Mouse (Mus musculus) spleen, postnatal 14 days (tissue): ENCODE measurements at regions not wholly inside any gene's neighbourhood (a gene's known extent, or its start where the extent isn't known, plus 50 kb on each side); places are given as distances from the start of the nearest gene placed in this dataset.

Source experiments
- DNase-seq, 2 experiments: peaks; one replicate each; pipeline ENCODE4 v3.0.0; 2021 to 2022; ENCODE audit warnings: low spot score in 2 of 2

DNA sequence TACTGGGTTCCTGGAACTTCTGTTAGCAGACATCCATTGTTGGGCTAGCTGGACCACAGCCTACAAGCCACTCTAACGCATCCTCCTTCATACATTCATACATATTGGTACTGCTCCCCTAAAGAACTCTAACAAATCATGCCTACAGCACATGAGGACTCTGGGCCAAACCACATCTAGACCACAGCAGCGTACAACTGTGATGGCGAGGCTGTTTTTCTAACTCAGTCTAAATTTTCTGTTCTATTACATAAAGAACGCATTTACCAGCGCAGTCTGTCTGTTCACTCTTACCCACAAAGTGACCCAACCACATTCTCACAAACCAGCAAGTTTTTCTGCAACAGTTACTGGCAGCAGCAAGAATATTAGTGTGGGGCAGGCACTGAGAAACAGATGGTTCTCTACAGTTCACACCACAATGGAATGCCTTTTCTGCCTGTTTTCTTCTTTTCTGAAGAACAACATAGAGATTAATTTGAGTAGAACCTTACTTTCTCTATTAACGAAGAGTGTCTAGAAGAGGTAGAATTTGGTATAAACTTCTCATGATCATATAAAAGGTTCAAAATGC lies 648.2 kb upstream of the Cdh11 start:
- DNase-seq: no peak

DNA sequence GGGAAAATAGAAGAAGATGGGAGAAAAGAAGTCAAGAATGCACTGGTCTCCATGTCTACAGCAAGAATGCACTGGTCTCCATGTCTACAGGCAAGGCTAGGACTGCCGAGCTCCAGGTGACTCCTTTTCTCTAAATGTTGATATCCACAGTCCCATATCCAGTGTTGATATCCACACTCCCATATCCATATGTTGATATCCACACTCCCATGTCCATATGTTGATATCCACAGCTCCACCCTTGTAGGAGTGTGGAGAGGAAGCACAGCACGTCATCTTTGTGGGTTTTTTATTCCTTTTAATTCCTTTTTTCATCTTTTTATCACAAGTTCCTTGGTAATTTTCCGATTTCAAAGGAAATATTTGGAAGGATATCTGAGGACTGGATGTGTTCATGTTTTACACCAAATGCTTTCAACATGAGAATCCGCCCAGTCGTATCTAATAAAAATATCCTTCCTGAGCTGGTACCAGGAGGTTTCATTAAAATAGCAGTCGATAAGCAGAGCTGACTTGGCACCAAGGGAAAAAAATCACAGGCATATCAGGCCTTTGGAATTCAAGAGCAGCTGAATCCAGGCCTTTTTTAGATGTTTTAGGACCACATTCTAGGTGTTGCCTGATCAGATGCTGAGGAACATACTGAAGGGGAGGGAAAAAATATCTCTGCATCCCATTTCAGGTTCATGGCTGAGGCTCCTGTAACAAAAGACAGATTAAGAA lies 653.7 kb upstream of the Cdh11 start:
- no peak for DNase-seq

DNA sequence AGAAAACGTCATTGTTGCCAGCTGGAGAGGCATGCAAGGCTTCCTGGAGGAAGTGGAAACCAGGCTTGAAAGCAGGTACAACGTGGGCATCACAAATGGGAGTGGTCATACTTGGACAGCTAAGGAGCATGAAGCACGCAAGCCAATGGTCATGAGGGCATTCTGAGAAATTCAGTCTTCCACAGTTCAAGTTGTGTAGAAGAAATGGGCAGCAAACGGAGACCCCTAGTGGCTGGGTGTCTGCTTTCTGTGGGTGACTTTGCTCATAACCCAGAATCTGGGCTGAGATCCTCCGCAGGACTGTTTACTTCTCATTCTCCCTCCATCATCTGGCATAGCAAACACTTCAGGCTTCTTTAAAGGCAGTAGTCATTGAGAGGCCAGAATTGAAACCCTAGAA lies 655.7 kb upstream of the Cdh11 start:
- DNase-seq: no peak

GRCm38 (mm10) chr8:103442420-103443125 lies 657.1 kb upstream of the Cdh11 start:
- DNase-seq: no peak

- no peak for DNase-seq
Measured at GRCm38 (mm10) chr8:103444577-103444976, 656.8 kb upstream of the Cdh5 start.

- DNase-seq: no peak
Measured at GRCm38 (mm10) chr8:103445378-103445777, 656.0 kb upstream of the Cdh5 start.

GRCm38 (mm10) chr8:103447916-103448315 lies 653.5 kb upstream of the Cdh5 start:
- no peak for DNase-seq

DNA sequence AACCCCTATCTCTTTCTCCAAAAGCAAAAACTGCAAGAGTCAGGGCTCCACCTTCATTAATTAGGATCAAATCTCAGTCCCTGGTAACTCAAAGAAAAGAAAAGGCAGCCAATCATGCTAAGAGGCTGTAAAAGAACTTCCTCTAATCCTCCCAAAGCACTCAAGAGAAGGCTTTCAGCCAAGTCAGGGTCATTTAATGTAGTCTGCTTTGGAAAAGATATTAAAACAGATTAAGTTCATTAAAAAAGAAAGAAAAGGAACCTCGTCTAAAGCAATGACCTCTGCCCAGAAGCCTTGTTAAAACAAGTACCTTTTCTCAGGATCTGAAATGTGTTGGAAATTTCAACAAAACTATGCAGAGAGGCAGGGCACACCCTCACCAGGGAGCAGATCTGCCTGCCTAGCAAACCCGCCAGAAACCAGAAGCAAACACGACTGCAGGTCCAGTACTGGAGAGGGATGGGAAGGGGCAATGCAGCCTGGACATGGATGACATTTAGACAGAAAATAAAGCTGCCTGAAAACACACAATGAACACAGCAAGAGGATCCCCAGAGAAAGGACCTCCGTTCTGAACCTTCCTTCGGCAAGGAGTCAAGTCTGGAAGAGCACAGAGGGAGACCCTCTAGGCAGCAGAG lies 649.9 kb upstream of the Cdh5 start:
- DNase-seq: no peak

- no peak for DNase-seq
Measured at GRCm38 (mm10) chr8:103457176-103457575, 644.2 kb upstream of the Cdh5 start.

GRCm38 (mm10) chr8:103463557-103463956 lies 637.9 kb upstream of the Cdh5 start:
- DNase-seq: no peak

DNA sequence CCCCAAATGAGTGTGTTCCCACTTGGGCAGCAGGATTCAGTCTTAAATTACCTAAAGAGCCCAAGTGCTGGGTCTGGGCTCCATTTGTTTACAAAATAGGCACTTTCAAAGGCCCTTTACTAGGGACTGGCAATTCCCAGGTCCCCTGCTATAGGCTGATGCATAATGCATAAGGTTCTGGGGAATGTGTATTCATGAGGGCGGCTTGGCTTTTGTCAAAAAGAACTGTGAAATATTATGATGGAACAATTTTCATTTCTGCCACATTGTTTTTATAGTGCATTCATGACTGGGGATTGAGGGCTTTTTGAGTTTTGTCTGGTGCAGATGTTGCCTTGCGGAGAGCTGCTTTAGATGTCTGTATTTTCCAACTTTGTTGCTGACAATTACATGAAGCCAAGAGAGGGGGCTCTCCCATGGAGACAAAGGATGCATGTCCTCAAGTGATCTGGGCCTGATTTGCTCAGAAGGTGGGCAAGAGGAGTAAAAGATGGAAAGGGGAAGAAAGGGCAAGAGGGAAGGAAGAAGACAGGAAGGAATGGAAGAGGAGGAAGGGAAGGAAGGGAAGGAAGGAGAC lies 636.6 kb upstream of the Cdh5 start:
- no peak for DNase-seq

DNA sequence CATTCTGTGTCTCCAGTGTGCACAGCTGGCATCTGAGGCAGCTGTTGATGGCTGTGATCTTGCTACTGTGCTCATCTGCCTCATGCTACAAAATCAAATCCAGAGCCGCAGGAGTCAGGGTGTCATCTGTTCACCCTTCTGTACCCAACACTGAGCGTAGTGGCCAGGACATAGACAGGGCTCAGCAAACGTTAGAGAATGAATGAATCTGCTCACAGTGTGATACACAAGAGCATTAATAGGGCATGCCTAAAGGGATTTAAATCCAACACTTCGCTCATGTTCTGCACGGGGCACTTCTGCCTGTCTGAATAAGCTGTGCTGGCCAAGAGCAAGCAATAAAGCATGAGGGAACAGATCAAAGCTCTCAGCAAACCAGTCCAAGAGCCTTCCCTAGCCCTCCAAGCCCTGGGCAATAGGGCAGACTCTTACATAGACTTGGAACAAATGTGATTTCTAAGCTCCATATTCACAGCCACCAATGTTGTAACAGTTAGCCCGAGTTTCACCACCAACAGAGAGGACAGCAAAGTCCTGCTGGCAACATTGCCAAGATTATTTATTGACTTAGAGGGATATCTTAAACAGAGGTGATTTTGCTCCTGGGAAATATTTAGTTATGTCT lies 633.8 kb upstream of the Cdh5 start:
- no peak for DNase-seq

- no peak for DNase-seq
Measured at GRCm38 (mm10) chr8:103469049-103469448, 632.4 kb upstream of the Cdh5 start.

DNA sequence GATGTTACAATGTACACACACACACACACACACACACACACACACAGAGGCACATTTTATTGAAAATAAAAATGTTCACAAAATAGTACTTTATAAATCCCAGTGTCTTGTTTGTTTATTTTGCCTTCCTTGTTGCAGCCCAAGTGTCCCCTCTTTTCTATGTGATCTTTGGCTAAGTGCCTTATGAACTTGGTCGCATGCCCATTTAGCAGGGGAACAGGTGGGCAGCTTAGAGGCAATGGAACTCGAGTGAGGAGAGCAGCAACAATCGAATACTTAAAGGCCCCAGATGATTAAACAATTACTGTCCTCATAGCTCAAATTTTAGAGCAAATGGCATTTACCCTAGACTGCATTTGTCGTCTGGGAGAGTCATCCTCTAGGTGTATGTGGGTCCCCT lies 631.1 kb upstream of the Cdh5 start:
- no peak for DNase-seq

DNA sequence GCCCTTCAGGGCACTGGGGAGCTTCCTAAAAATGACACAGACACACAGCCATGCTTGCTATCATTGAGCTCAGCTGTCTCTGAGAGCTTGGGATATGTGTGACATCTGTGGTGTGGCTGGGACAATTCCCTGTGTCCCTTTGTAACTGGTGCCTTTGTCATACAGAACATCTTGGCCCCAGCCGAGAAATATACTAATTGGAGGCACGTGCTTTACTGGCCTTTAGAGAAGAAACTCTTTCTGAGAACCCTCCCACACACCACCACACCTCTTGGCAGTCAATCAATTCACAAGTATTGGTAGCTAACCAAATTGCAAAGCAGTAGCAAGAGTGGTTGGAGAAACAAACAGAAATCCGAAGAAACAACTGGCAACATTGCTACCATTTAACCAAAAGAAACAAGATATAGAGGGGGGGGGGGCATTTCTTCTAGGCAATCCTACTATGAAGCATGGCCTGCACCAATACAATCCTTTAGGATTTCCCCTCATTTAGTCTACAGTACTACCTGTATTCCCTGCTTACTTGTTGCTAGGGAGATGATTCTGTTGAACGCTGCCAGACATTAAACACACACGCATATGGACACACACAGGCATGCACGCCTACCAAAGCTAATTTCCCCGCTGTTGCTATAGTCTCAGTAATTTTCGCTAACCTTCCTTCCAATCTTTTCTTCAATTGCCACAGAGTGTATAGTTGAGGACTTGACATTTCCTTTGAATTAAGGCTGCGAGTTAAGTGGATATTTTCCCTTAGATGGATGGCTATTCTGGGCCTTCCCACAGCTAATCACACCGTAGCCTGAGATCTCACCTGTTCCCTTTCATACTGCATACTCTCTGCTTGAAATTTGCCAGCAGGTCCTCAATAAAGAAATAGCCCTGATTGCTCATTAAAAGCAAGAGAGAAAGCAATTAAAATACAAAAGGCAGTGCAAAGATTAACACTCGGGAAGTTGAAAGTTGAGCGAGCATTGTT lies 625.3 kb upstream of the Cdh5 start:
- DNase-seq: no peak

- no peak for DNase-seq
Measured at GRCm38 (mm10) chr8:103482033-103482720, 619.2 kb upstream of the Cdh5 start.

GRCm38 (mm10) chr8:103485441-103485840 lies 616.0 kb upstream of the Cdh5 start:
- no peak for DNase-seq

GRCm38 (mm10) chr8:103489411-103489810 lies 612.0 kb upstream of the Cdh5 start:
- DNase-seq: no peak

DNA sequence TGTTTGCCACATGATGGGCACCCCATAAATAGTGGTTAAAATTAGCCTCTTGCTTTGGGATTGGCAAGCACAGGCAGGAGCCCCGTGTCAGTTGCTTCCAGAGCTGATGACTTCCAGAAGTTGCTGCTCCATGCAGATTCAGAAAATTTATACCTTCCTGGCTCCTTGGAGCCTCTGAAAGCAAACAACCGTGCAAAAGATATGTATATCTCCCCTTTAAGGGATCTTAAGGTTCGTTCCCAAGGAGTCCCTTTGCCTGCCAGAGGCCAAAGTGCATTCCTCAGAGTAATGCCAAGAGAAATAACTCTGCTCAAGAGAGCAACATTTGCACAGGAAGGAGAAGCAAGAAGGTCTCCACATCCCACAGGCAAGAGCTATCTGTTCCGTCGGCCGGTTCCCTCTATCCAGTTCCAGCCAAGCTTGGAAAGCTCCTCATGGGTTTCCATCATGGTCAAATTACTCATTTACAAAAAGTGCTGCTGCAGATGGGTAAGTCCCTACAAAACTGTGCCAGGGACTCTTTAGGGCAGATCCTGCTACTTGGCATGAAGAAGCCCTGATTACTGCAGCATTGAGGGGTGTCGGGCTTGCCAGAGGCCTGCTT lies 608.4 kb upstream of the Cdh5 start:
- DNase-seq: no peak
